Mouse (Mus musculus): ENCODE results near the gene Fermt2.

The Fermt2 gene

GRCm38 (mm10) chr14:45529411-45530363 is at the start of gene Fermt2:
Fermt2 (minus strand) TSS chr14:45530118.
- no peak for DNase-seq (ENCODE audit: low read depth)

- DNase-seq (ENCODE audit: low read depth), result peak; percentile 46
Observed at GRCm38 (mm10) chr14:45566066-45566937, 36.4 kb upstream of the Fermt2 start.

GRCm38 (mm10) chr14:45565216-45566065 is 35.5 kb upstream of the Fermt2 start:
- peak; percentile 14 for DNase-seq (ENCODE audit: low read depth)

GRCm38 (mm10) chr14:45563577-45563976 is 33.7 kb upstream of the Fermt2 start:
- no peak for DNase-seq (ENCODE audit: low read depth)

GRCm38 (mm10) chr14:45561681-45562080 is 31.8 kb upstream of the Fermt2 start:
- DNase-seq (ENCODE audit: low read depth), result no peak

- no peak for DNase-seq (ENCODE audit: low read depth)
Observed at GRCm38 (mm10) chr14:45559018-45559417, 29.1 kb upstream of the Fermt2 start.

- no peak for DNase-seq (ENCODE audit: low read depth)
Observed at GRCm38 (mm10) chr14:45554336-45554735, 24.4 kb upstream of the Fermt2 start.

- DNase-seq (ENCODE audit: low read depth), result no peak
Observed at GRCm38 (mm10) chr14:45553854-45554253, 23.9 kb upstream of the Fermt2 start.

- no peak for DNase-seq (ENCODE audit: low read depth)
Observed at GRCm38 (mm10) chr14:45552431-45552830, 22.5 kb upstream of the Fermt2 start.

GRCm38 (mm10) chr14:45551121-45551768 is 21.3 kb upstream of the Fermt2 start:
- DNase-seq (ENCODE audit: low read depth), result no peak

GRCm38 (mm10) chr14:45550010-45550647 is 20.2 kb upstream of the Fermt2 start:
- no peak for DNase-seq (ENCODE audit: low read depth)

GRCm38 (mm10) chr14:45548118-45548517 is 18.2 kb upstream of the Fermt2 start:
- no peak for DNase-seq (ENCODE audit: low read depth)

- DNase-seq (ENCODE audit: low read depth), result no peak
Observed at GRCm38 (mm10) chr14:45544905-45545304, 15.0 kb upstream of the Fermt2 start.

- DNase-seq (ENCODE audit: low read depth), result no peak
Observed at GRCm38 (mm10) chr14:45544026-45544425, 14.1 kb upstream of the Fermt2 start.

GRCm38 (mm10) chr14:45539659-45540468 is 9.9 kb upstream of the Fermt2 start:
- peak; percentile 39 for DNase-seq (ENCODE audit: low read depth)

- no peak for DNase-seq (ENCODE audit: low read depth)
Observed at GRCm38 (mm10) chr14:45530364-45531345, 737 bp upstream of the Fermt2 start.

GRCm38 (mm10) chr14:45528861-45529260 is 1.1 kb downstream of the Fermt2 start:
- no peak for DNase-seq (ENCODE audit: low read depth)

- DNase-seq (ENCODE audit: low read depth), result no peak
Observed at GRCm38 (mm10) chr14:45515771-45516170, 14.1 kb downstream of the Fermt2 start.

- DNase-seq (ENCODE audit: low read depth), result no peak
Observed at GRCm38 (mm10) chr14:45510787-45511186, 19.1 kb downstream of the Fermt2 start.

All from c-Kit-positive CD71-negative TER-119-negative erythroid progenitor cells, embryonic 14.5 days (primary cell).